ENCODE assay signal across 10 mouse cellular contexts in the genomic region with DNA sequence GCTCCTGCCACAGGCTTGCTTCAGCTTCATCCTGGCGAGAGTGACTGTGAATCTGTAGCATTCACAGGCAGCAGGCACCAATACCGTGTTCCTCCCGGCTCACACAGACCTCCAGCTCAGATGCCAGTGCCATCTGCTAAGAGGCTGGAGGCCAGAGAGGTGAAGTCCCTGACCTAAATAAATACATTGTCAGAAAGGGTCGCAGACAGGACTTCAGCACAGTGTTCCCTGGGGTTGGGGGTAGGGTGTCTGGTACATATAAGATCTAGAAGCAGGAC. TPM values are rescaled to one million over a fixed set of nuclear protein-coding genes. Genes with fewer than 3 reads are reported as not detected.
A peak's percentile ranks its signal among the peaks of the same experiment; 100 is the strongest.
DNase-seq lines count a peak whose midpoint lies in the region; ATAC-seq and TF ChIP-seq lines count a peak whose summit lies in the region.
"Had no signal": no experiment of that assay in that cellular context is flagged by ENCODE, and none has a peak within 500 bp of the region (broad histone marks: within the 10 kb centered on the region; RNA-seq: fewer than 3 reads in every experiment).

No protein-coding gene starts in this region.

- no peaks in the 10 kb centered on the region for H3K36me3 ChIP-seq in kidney, embryonic 16.5 days (ENCODE audit: insufficient read depth, low read length)
- no peaks in the 10 kb centered on the region for H3K36me3 ChIP-seq in kidney, adult 2 months (ENCODE audit: control insufficient read depth, insufficient read depth, low read length)
- no peaks in the 10 kb centered on the region for H3K36me3 ChIP-seq in hindbrain, postnatal 0 days (ENCODE audit: insufficient read depth, low read length)

- peak overlapping the region; percentile 78; the same call in 1 of the 2 replicates for H3K27ac ChIP-seq in kidney, embryonic 16.5 days (ENCODE audit: low read length)
- H3K27ac ChIP-seq in kidney, adult 2 months (ENCODE audit: insufficient read depth, low read depth, low read length): no peak overlapping the region
- peak overlapping the region; percentile 91 for H3K27ac ChIP-seq in hindbrain, postnatal 0 days

- TF ChIP-seq CTCF in kidney, adult 2 months (conservative IDR thresholded peaks at IDR 0.05; ENCODE audit: insufficient read depth, insufficient read length, low read depth, low read length): no peak
- TF ChIP-seq CTCF in hindbrain, postnatal 0 days (IDR thresholded peaks at IDR 0.05; ENCODE audit: low read depth): no peak

- H3K27me3 ChIP-seq in kidney, embryonic 16.5 days (ENCODE audit: insufficient read depth, low read length): no peaks in the 10 kb centered on the region
- no peaks in the 10 kb centered on the region for H3K27me3 ChIP-seq in kidney, adult 2 months (replicated peaks; ENCODE audit: control insufficient read depth, insufficient read depth, low read length)
- H3K27me3 ChIP-seq in hindbrain, postnatal 0 days (ENCODE audit: insufficient read depth, low read length): no peaks in the 10 kb centered on the region

- H3K9me3 ChIP-seq in kidney, embryonic 16.5 days (ENCODE audit: low read length): no peaks in the 10 kb centered on the region
- H3K9me3 ChIP-seq in hindbrain, postnatal 0 days (ENCODE audit: low read length): no peaks in the 10 kb centered on the region

- peak overlapping the region; percentile 12; the same call in 1 of the 2 replicates for H3K9ac ChIP-seq in kidney, embryonic 16.5 days (replicated peaks; ENCODE audit: low read length)
- peak overlapping the region; percentile 77 for H3K9ac ChIP-seq in hindbrain, postnatal 0 days (replicated peaks; ENCODE audit: low read length)

- ATAC-seq in kidney, embryonic 16.5 days (ENCODE audit: low FRiP score, low TSS enrichment): no peak
- no peak for ATAC-seq in hindbrain, postnatal 0 days
- ATAC-seq in activated CD4-positive, CD25-positive, alpha-beta regulatory T cell, adult 4 months: no peak
- no peak for ATAC-seq in erythroid progenitor cell, adult 5-6 weeks (replicated peaks; ENCODE audit: low FRiP score, poor library complexity, severe bottlenecking)

- H3K4me1 ChIP-seq in kidney, embryonic 16.5 days (ENCODE audit: insufficient read depth, low read length): peaks cover 53% of the 10 kb centered on the region
- H3K4me1 ChIP-seq in kidney, adult 2 months (ENCODE audit: control insufficient read depth, insufficient read depth, low read length): peaks cover 7% of the 10 kb centered on the region
- H3K4me1 ChIP-seq in hindbrain, postnatal 0 days (ENCODE audit: insufficient read depth, low read length): peaks cover 66% of the 10 kb centered on the region

- no peak overlapping the region for H3K4me3 ChIP-seq in kidney, embryonic 16.5 days (ENCODE audit: low read length)
- H3K4me3 ChIP-seq in kidney, adult 2 months (ENCODE audit: insufficient read depth, low read depth, low read length): no peak overlapping the region
- H3K4me3 ChIP-seq in hindbrain, postnatal 0 days (ENCODE audit: low read length): peak overlapping the region; percentile 61; the same call in 1 of the 2 replicates

- no peak for TF ChIP-seq POLR2A in kidney, adult 2 months (IDR thresholded peaks at IDR 0.05; ENCODE audit: low read depth, low read length)

- no peak for DNase-seq in kidney, adult 2 months
- peak; percentile 54 for DNase-seq in embryo, embryonic 11 days
- DNase-seq in hindbrain, postnatal 0 days (ENCODE audit: low spot score): no peak
- peak; percentile 25 for DNase-seq in neural tube, embryonic 10.5 days (ENCODE audit: extremely low spot score, low spot score)
- no peak for DNase-seq in adipocyte (ENCODE audit: low spot score)

- whole genome bisulfite sequencing in kidney, embryonic 16.5 days: 27% methylated on average over 4 of the region's 4 CpGs
- 50% methylated on average over 4 of the region's 4 CpGs for WGBS in kidney, adult 2 months
- WGBS in hindbrain, postnatal 0 days: 15% methylated on average over 4 of the region's 4 CpGs

- peak overlapping the region; percentile 71 for H3K4me2 ChIP-seq in kidney, embryonic 16.5 days (replicated peaks; ENCODE audit: low read depth, low read length)
- peak overlapping the region; percentile 72 for H3K4me2 ChIP-seq in hindbrain, postnatal 0 days (ENCODE audit: low read depth, low read length)

RNA-seq across cellular contexts. Expression of a gene that starts 22.3 kb away (rescaled TPM):
- 24.7 and 28.7 TPM in 2 replicates for polyA plus RNA-seq in kidney, embryonic 16.5 days (2015; fragmentation: Nextera tagmentation; extraction: Ambion mirVana)
- 24.6 and 32.3 TPM in 2 replicates for polyA plus RNA-seq in kidney, adult 2 months (2012; rRNA removed)
- 263 and 266 TPM in 2 replicates for total RNA-seq in hindbrain, postnatal 0 days (2014; rRNA removed)
- polyA plus RNA-seq in hindbrain, postnatal 0 days (2015; fragmentation: Nextera tagmentation; extraction: Ambion mirVana): 74.6 and 76.8 TPM in 2 replicates
- polyA plus RNA-seq in activated CD4-positive, CD25-positive, alpha-beta regulatory T cell, adult 4 months (2017; shearing (Covaris generic)): 1 to 10 TPM; 7.4 to 8.3 TPM
- total RNA-seq in erythroid progenitor cell, adult 5-6 weeks (2015; ENCODE audit: low replicate concordance): 0.36 and 0.84 TPM in 2 replicates
- total RNA-seq in erythroid progenitor cell, adult 5-6 weeks (2017; ENCODE audit: low replicate concordance): 0.90 and 0.98 TPM in 2 replicates

RNA-seq across cellular contexts. Expression of a gene that starts 28.0 kb away (rescaled TPM):
- not detected in 2 replicates for polyA plus RNA-seq in kidney, embryonic 16.5 days (2015; fragmentation: Nextera tagmentation; extraction: Ambion mirVana)
- 0.15 TPM in 1 of 2 replicates, not detected in the other for polyA plus RNA-seq in kidney, adult 2 months (2012; rRNA removed)
- total RNA-seq in hindbrain, postnatal 0 days (2014; rRNA removed): not detected in 2 replicates
- polyA plus RNA-seq in hindbrain, postnatal 0 days (2015; fragmentation: Nextera tagmentation; extraction: Ambion mirVana): not detected in 2 replicates
- polyA plus RNA-seq in activated CD4-positive, CD25-positive, alpha-beta regulatory T cell, adult 4 months (2017; shearing (Covaris generic)): not detected
- total RNA-seq in erythroid progenitor cell, adult 5-6 weeks (2015; ENCODE audit: low replicate concordance): not detected in 2 replicates
- not detected in 2 replicates for total RNA-seq in erythroid progenitor cell, adult 5-6 weeks (2017; ENCODE audit: low replicate concordance)
- total RNA-seq: heart, postnatal 36 days; MEL had no signal

RNA-seq across cellular contexts. Expression of a gene that starts 29.3 kb away (rescaled TPM):
- 8.3 and 9.8 TPM in 2 replicates for polyA plus RNA-seq in kidney, embryonic 16.5 days (2015; fragmentation: Nextera tagmentation; extraction: Ambion mirVana)
- polyA plus RNA-seq in kidney, adult 2 months (2012; rRNA removed): 0.33 TPM in 1 of 2 replicates, not detected in the other
- not detected in 2 replicates for total RNA-seq in hindbrain, postnatal 0 days (2014; rRNA removed)
- 4.0 and 4.8 TPM in 2 replicates for polyA plus RNA-seq in hindbrain, postnatal 0 days (2015; fragmentation: Nextera tagmentation; extraction: Ambion mirVana)
- polyA plus RNA-seq in activated CD4-positive, CD25-positive, alpha-beta regulatory T cell, adult 4 months (2017; shearing (Covaris generic)): not detected
- not detected in 2 replicates for total RNA-seq in erythroid progenitor cell, adult 5-6 weeks (2015; ENCODE audit: low replicate concordance)
- not detected in 2 replicates for total RNA-seq in erythroid progenitor cell, adult 5-6 weeks (2017; ENCODE audit: low replicate concordance)
- total RNA-seq: MEL had no signal

RNA-seq across cellular contexts. Expression of a gene that starts 38.5 kb away (rescaled TPM):
- 5.5 and 6.3 TPM in 2 replicates for polyA plus RNA-seq in kidney, embryonic 16.5 days (2015; fragmentation: Nextera tagmentation; extraction: Ambion mirVana)
- 1.2 and 1.3 TPM in 2 replicates for polyA plus RNA-seq in kidney, adult 2 months (2012; rRNA removed)
- total RNA-seq in hindbrain, postnatal 0 days (2014; rRNA removed): 3.7 and 8.2 TPM in 2 replicates
- polyA plus RNA-seq in hindbrain, postnatal 0 days (2015; fragmentation: Nextera tagmentation; extraction: Ambion mirVana): 1.5 and 1.7 TPM in 2 replicates
- not detected for polyA plus RNA-seq in activated CD4-positive, CD25-positive, alpha-beta regulatory T cell, adult 4 months (2017; shearing (Covaris generic))
- total RNA-seq in erythroid progenitor cell, adult 5-6 weeks (2015; ENCODE audit: low replicate concordance): 2.9 TPM in 1 of 2 replicates, not detected in the other
- 0.39 and 4.9 TPM in 2 replicates for total RNA-seq in erythroid progenitor cell, adult 5-6 weeks (2017; ENCODE audit: low replicate concordance)
- total RNA-seq: MEL had no signal

RNA-seq across cellular contexts. Expression of a gene that starts 48.3 kb away (rescaled TPM):
- 48.5 and 49.7 TPM in 2 replicates for polyA plus RNA-seq in kidney, embryonic 16.5 days (2015; fragmentation: Nextera tagmentation; extraction: Ambion mirVana)
- 20.4 and 20.8 TPM in 2 replicates for polyA plus RNA-seq in kidney, adult 2 months (2012; rRNA removed)
- total RNA-seq in hindbrain, postnatal 0 days (2014; rRNA removed): 23.1 and 28.4 TPM in 2 replicates
- polyA plus RNA-seq in hindbrain, postnatal 0 days (2015; fragmentation: Nextera tagmentation; extraction: Ambion mirVana): 27.4 and 29.5 TPM in 2 replicates
- 10 to 100 TPM; 12.5 to 20.3 TPM for polyA plus RNA-seq in activated CD4-positive, CD25-positive, alpha-beta regulatory T cell, adult 4 months (2017; shearing (Covaris generic))
- 17.2 and 22.3 TPM in 2 replicates for total RNA-seq in erythroid progenitor cell, adult 5-6 weeks (2015; ENCODE audit: low replicate concordance)
- total RNA-seq in erythroid progenitor cell, adult 5-6 weeks (2017; ENCODE audit: low replicate concordance): 11.0 and 15.3 TPM in 2 replicates

Comparison
In these comparisons a context has a peak if more than half of its experiments do, and no peak if none do; other contexts are left out.
1. DNase-seq: peak in embryo, embryonic 11 days (single experiment) and neural tube, embryonic 10.5 days (single experiment); none in kidney, adult 2 months (single experiment), hindbrain, postnatal 0 days (single experiment) and adipocyte (single experiment).